In the genomic region with DNA sequence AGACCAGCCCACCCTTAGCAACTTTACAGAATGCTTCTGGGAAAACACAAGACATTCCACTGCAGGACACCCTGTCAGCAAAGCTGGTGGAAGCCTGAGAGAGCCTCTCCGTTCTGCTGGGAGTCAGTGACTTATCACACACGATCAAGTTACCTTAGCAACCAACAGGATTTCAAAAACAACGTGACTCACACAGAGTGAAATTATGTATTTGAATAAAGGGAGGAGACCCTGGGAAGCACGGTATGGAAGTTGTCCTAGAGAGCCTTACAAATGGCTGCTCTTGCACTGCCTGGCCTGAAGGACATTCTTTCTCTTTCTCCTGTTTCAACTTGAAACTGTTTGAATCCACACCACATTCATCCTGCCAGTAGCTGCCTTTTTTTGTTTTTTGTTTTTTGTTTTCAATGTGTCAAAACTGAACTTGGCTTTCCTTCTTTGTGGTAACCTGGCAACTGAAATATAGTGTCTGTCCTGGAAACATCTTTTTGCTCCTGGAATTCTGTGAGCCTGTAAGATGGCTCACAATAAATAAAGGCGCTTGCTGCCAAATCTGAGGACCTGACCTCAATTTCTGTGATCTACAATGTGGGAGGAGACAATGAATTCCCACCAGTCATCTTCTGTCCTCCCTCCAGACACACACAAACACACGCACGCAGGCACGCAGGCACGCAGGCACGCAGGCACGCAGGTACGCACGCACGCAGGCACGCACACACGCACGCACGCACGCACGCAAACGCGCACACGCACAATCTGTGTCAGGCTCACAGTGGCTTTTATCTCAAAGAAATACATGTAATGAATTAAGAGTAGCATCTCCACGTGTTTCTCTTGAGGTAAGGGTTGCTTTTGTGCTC, we compare ENCODE assay signal across 13 mouse cellular contexts. TPM values are rescaled to one million over a fixed set of nuclear protein-coding genes. Genes with fewer than 3 reads are reported as not detected.
DNase-seq lines count a peak whose midpoint lies in the region; ATAC-seq and TF ChIP-seq lines count a peak whose summit lies in the region.
"Had no signal": no experiment of that assay in that cellular context is flagged by ENCODE, and none has a peak within 500 bp of the region (broad histone marks: within the 10 kb centered on the region; RNA-seq: fewer than 3 reads in every experiment).

No protein-coding gene starts in this region.

- ATAC-seq in neural tube, embryonic 12.5 days (ENCODE audit: low FRiP score, low read depth): 0 out of 2 replicates have a peak, but pooled peaks have one; percentile 29
- peak; percentile 63; the same call in 1 of the 2 replicates for ATAC-seq in hindbrain, embryonic 15.5 days (ENCODE audit: low FRiP score, low read depth)
- ATAC-seq in stomach, postnatal 0 days (ENCODE audit: low FRiP score, low TSS enrichment): peak; percentile 96

- WGBS in neural tube, embryonic 12.5 days: 79% methylated on average over 24 of the region's 24 CpGs
- 69% methylated on average over 24 of the region's 24 CpGs for WGBS in hindbrain, embryonic 15.5 days
- 74% methylated on average over 24 of the region's 24 CpGs for WGBS in stomach, postnatal 0 days

- no peak overlapping the region for H3K4me3 ChIP-seq in gastrocnemius, adult 2 months
- H3K4me3 ChIP-seq in neural tube, embryonic 12.5 days: no peak overlapping the region
- no peak overlapping the region for H3K4me3 ChIP-seq in hindbrain, embryonic 15.5 days
- no peak overlapping the region for H3K4me3 ChIP-seq in stomach, postnatal 0 days (ENCODE audit: low read depth, low read length)
- H3K4me3 ChIP-seq: midbrain, embryonic 12.5 days had no signal

- no peak overlapping the region for H3K4me2 ChIP-seq in neural tube, embryonic 12.5 days (replicated peaks)
- H3K4me2 ChIP-seq in hindbrain, embryonic 15.5 days: no peak overlapping the region
- H3K4me2 ChIP-seq in stomach, postnatal 0 days (replicated peaks; ENCODE audit: low read depth): no peak overlapping the region
- H3K4me2 ChIP-seq: midbrain, embryonic 12.5 days had no signal

- intact Hi-C loops in gastrocnemius, adult 2 months (cut with DNase I): no loop called here
- intact Hi-C loops in gastrocnemius, postnatal 36 days (cut with DNase I): no loop called here

- no peak overlapping the region for H3K9ac ChIP-seq in neural tube, embryonic 12.5 days
- H3K9ac ChIP-seq in hindbrain, embryonic 15.5 days: no peak overlapping the region; the same call in 1 of the 2 replicates
- H3K9ac ChIP-seq in stomach, postnatal 0 days (ENCODE audit: low read length): no peak overlapping the region
- H3K9ac ChIP-seq: midbrain, embryonic 12.5 days had no signal

- no peak for TF ChIP-seq CTCF in gastrocnemius, adult 2 months (IDR thresholded peaks at IDR 0.05)
- no peak for TF ChIP-seq CTCF in stomach, postnatal 0 days (IDR thresholded peaks at IDR 0.05; ENCODE audit: low read depth)

- peak overlapping the region; percentile 43; the same call in 1 of the 2 replicates for H3K27ac ChIP-seq in gastrocnemius, adult 2 months
- H3K27ac ChIP-seq in neural tube, embryonic 12.5 days: no peak overlapping the region
- H3K27ac ChIP-seq in hindbrain, embryonic 15.5 days (replicated peaks): no peak overlapping the region
- H3K27ac ChIP-seq in stomach, postnatal 0 days (replicated peaks): no peak overlapping the region
- H3K27ac ChIP-seq: midbrain, embryonic 12.5 days had no signal

- no peaks in the 10 kb centered on the region for H3K27me3 ChIP-seq in neural tube, embryonic 12.5 days (replicated peaks)
- H3K27me3 ChIP-seq in hindbrain, embryonic 15.5 days: no peaks in the 10 kb centered on the region
- no peaks in the 10 kb centered on the region for H3K27me3 ChIP-seq in stomach, postnatal 0 days (ENCODE audit: control insufficient read depth, insufficient read depth, low read length)
- H3K27me3 ChIP-seq: midbrain, embryonic 12.5 days had no signal

- H3K9me3 ChIP-seq in neural tube, embryonic 12.5 days: no peaks in the 10 kb centered on the region
- no peaks in the 10 kb centered on the region for H3K9me3 ChIP-seq in hindbrain, embryonic 15.5 days
- no peaks in the 10 kb centered on the region for H3K9me3 ChIP-seq in stomach, postnatal 0 days (ENCODE audit: control insufficient read depth, low read length)
- H3K9me3 ChIP-seq: G1E; midbrain, embryonic 12.5 days had no signal

- TF ChIP-seq EP300 in stomach, postnatal 0 days (optimal IDR thresholded peaks at IDR 0.05): no peak

- H3K36me3 ChIP-seq in neural tube, embryonic 12.5 days: no peaks in the 10 kb centered on the region
- H3K36me3 ChIP-seq in hindbrain, embryonic 15.5 days: no peaks in the 10 kb centered on the region
- H3K36me3 ChIP-seq in stomach, postnatal 0 days (ENCODE audit: control insufficient read depth, insufficient read depth, low read length): no peaks in the 10 kb centered on the region
- H3K36me3 ChIP-seq: G1E; midbrain, embryonic 12.5 days had no signal

- H3K4me1 ChIP-seq in neural tube, embryonic 12.5 days: peaks cover 3% of the 10 kb centered on the region; the same call in 1 of the 2 replicates
- H3K4me1 ChIP-seq in hindbrain, embryonic 15.5 days (replicated peaks): peaks cover 15% of the 10 kb centered on the region
- no peaks in the 10 kb centered on the region; the same call in 1 of the 2 replicates for H3K4me1 ChIP-seq in stomach, postnatal 0 days (replicated peaks; ENCODE audit: control insufficient read depth, insufficient read depth)
- H3K4me1 ChIP-seq: midbrain, embryonic 12.5 days had no signal

- no peak for DNase-seq in gastrocnemius, adult 2 months
- DNase-seq in gastrocnemius, postnatal 36 days: no peak
- no peak for DNase-seq in neural tube, embryonic 10.5 days (ENCODE audit: extremely low spot score, low spot score)
- DNase-seq in stomach, postnatal 0 days (ENCODE audit: low spot score): peak; percentile 36
- DNase-seq in gastrocnemius, adult 18-20 months (ENCODE audit: low spot score): no peak
- DNase-seq in left cerebral cortex, adult 9 months (ENCODE audit: low spot score in 2 of 2): no peak
- DNase-seq: thymus, adult 18-20 months had no signal

RNA-seq across cellular contexts. Expression of gene Ctla4, which starts 33.9 kb away (rescaled TPM):
- total RNA-seq in gastrocnemius, adult 2 months (2021): under 1 TPM in 1 of 2 experiments, not detected in 1; 0.45 TPM
- under 1 TPM in 1 of 2 experiments, not detected in 1; 0.13 TPM for total RNA-seq in gastrocnemius, postnatal 36 days (2021)
- polyA plus RNA-seq in neural tube, embryonic 12.5 days (2016; fragmentation: Nextera tagmentation; extraction: Ambion mirVana): not detected in 2 replicates
- not detected in 2 replicates for polyA plus RNA-seq in hindbrain, embryonic 15.5 days (2015; fragmentation: Nextera tagmentation; extraction: Ambion mirVana)
- polyA plus RNA-seq in stomach, postnatal 0 days (2015; fragmentation: Nextera tagmentation; extraction: Ambion mirVana): not detected in 2 replicates
- total RNA-seq in gastrocnemius, adult 18-20 months (2021): under 1 TPM in 1 of 2 experiments, not detected in 1; 0.25 TPM
- total RNA-seq: common myeloid progenitor, adult 5-6 weeks; layer of hippocampus, adult 8-10 months had no signal
- polyA plus RNA-seq: G1E; midbrain, embryonic 12.5 days had no signal

RNA-seq across cellular contexts. Expression of gene Icos, which starts 57.0 kb away (rescaled TPM):
- total RNA-seq in gastrocnemius, adult 2 months (2021): under 1 TPM in 1 of 2 experiments, not detected in 1; 0.13 TPM
- total RNA-seq in gastrocnemius, postnatal 36 days (2021): not detected
- 0.08 and 0.24 TPM in 2 replicates for polyA plus RNA-seq in neural tube, embryonic 12.5 days (2016; fragmentation: Nextera tagmentation; extraction: Ambion mirVana)
- 0.21 TPM in 1 of 2 replicates, not detected in the other for polyA plus RNA-seq in hindbrain, embryonic 15.5 days (2015; fragmentation: Nextera tagmentation; extraction: Ambion mirVana)
- 0.08 and 0.19 TPM in 2 replicates for polyA plus RNA-seq in stomach, postnatal 0 days (2015; fragmentation: Nextera tagmentation; extraction: Ambion mirVana)
- total RNA-seq in gastrocnemius, adult 18-20 months (2021): not detected
- polyA plus RNA-seq: G1E had no signal

Comparison
In these comparisons a context has a peak if more than half of its experiments do, and no peak if none do; other contexts are left out.
1. ATAC-seq: peak in every context shown above with its lines; median percentile 96 in stomach, postnatal 0 days; 63 in hindbrain, embryonic 15.5 days; 29 in neural tube, embryonic 12.5 days.